Mouse (Mus musculus) hindbrain, embryonic 12.5 days (tissue): ENCODE results near the gene Sorcs2. TPM values are rescaled to one million over a fixed set of nuclear protein-coding genes. Genes with fewer than 3 reads are reported as not detected.

ENCODE experiments used
- ATAC-seq: fragments of 200-750 bp; cut with Nextera tagmentation; 2 replicates; pipeline ENCODE4 v1.8.0; 2017; ENCODE audit warnings: moderate TSS enrichment; ENCODE audit not compliant: low FRiP score
- H3K27ac ChIP-seq: fragments of 300-500 bp; sonication (generic); 2 replicates; pipeline ENCODE4 v1.5.1; 2016; ENCODE audit warnings: mild to moderate bottlenecking
- H3K27me3 ChIP-seq: fragments of 300-500 bp; sonication (generic); 2 replicates; pipeline ENCODE4 v1.6.1; 2016; ENCODE audit warnings: mild to moderate bottlenecking
- H3K36me3 ChIP-seq: fragments of 300-500 bp; sonication (generic); 2 replicates; pipeline ENCODE4 v1.6.1; 2016; ENCODE audit warnings: mild to moderate bottlenecking
- H3K4me1 ChIP-seq: fragments of 300-500 bp; sonication (generic); 2 replicates; pipeline ENCODE4 v1.6.1; 2016
- H3K4me2 ChIP-seq: fragments of 300-500 bp; sonication (generic); replicated peaks from 2 replicates; pipeline ENCODE4 v1.6.1; 2016; ENCODE audit warnings: mild to moderate bottlenecking
- H3K4me3 ChIP-seq: fragments of 300-500 bp; sonication (generic); 2 replicates; pipeline ENCODE4 v1.5.1; 2016; ENCODE audit warnings: mild to moderate bottlenecking
- H3K9ac ChIP-seq: fragments of 300-500 bp; sonication (generic); 2 replicates; pipeline ENCODE4 v1.6.1; 2016; ENCODE audit warnings: mild to moderate bottlenecking, moderate library complexity
- H3K9me3 ChIP-seq: fragments of 300-500 bp; sonication (generic); replicated peaks from 2 replicates; pipeline ENCODE4 v1.6.1; 2016; ENCODE audit warnings: mild to moderate bottlenecking
- WGBS: fragments of 180-500 bp; shearing (Covaris S2); methylation state at CpG from one replicate; pipeline ENCODE4 v1.1.7; 2016; 5-methylcytosine and 5-hydroxymethylcytosine counted together
- microRNA-seq: library from miRNA; unstranded; fragments of <30 nt; microRNA quantifications from one replicate; pipeline ENCODE4, GENCODE M21; 2017
- polyA plus RNA-seq: library from polyadenylated mRNA; unstranded; fragments of >200 nt; fragmentation: Nextera tagmentation; extraction: Ambion mirVana; gene quantifications from 2 replicates; pipeline ENCODE4 v1.2.1, GENCODE M21; 2016

Sorcs2 gene
- polyA plus RNA-seq, 1 experiment from 2014 or later, result 17.5 TPM

GRCm38 (mm10) chr5:35973800-35974199, 424.1 kb downstream of the Sorcs2 start:
- Histone ChIP-seq H3K27me3 (no peaks in the 10 kb centered on the region), H3K36me3 (peaks cover 77% of the 10 kb centered on the region), H3K27ac (no peak overlapping the region), H3K4me3 (no peak overlapping the region), H3K9ac (no peak overlapping the region), H3K9me3 (no peaks in the 10 kb centered on the region), H3K4me1 (peaks cover 23% of the 10 kb centered on the region), H3K4me2 (no peak overlapping the region)
- WGBS, result 83% methylated on average over 12 of the region's 12 CpGs
- ATAC-seq, result no peak

GRCm38 (mm10) chr5:35972739-35973138, 425.2 kb downstream of the Sorcs2 start:
- Histone ChIP-seq H3K27ac (no peak overlapping the region), H3K36me3 (peaks cover 79% of the 10 kb centered on the region), H3K4me3 (no peak overlapping the region), H3K4me1 (peaks cover 23% of the 10 kb centered on the region), H3K9ac (no peak overlapping the region), H3K4me2 (no peak overlapping the region), H3K27me3 (no peaks in the 10 kb centered on the region), H3K9me3 (no peaks in the 10 kb centered on the region)
- ATAC-seq, result no peak
- 60% methylated on average over 7 of the region's 7 CpGs for WGBS

GRCm38 (mm10) chr5:35971841-35972578, 425.9 kb downstream of the Sorcs2 start:
- no peak overlapping the region for H3K4me2 ChIP-seq
- H3K36me3 ChIP-seq, result peaks cover 79% of the 10 kb centered on the region
- no peak overlapping the region for H3K4me3 ChIP-seq
- H3K27me3 ChIP-seq, result no peaks in the 10 kb centered on the region
- no peak for ATAC-seq
- H3K9ac ChIP-seq, result no peak overlapping the region
- WGBS, result 58% methylated on average over 10 of the region's 10 CpGs
- peaks cover 23% of the 10 kb centered on the region for H3K4me1 ChIP-seq
- H3K9me3 ChIP-seq, result no peaks in the 10 kb centered on the region
- no peak overlapping the region for H3K27ac ChIP-seq

GRCm38 (mm10) chr5:35970380-35971105, 427.4 kb downstream of the Sorcs2 start:
- 40% methylated on average over 12 of the region's 12 CpGs for WGBS
- 0 out of 2 replicates have a peak overlapping the region, but pooled peaks have one; percentile 27 for H3K9ac ChIP-seq
- peaks cover 82% of the 10 kb centered on the region for H3K36me3 ChIP-seq

GRCm38 (mm10) chr5:35969857-35970256, 428.1 kb downstream of the Sorcs2 start:
- ATAC-seq, result no peak
- Histone ChIP-seq H3K27me3 (no peaks in the 10 kb centered on the region), H3K4me3 (no peak overlapping the region), H3K4me1 (peaks cover 23% of the 10 kb centered on the region), H3K4me2 (no peak overlapping the region), H3K27ac (peak overlapping the region; percentile 76), H3K9ac (0 out of 2 replicates have a peak overlapping the region, but pooled peaks have one; percentile 0), H3K36me3 (peaks cover 84% of the 10 kb centered on the region), H3K9me3 (no peaks in the 10 kb centered on the region)
- WGBS, result 83% methylated on average over 3 of the region's 3 CpGs

More at GRCm38 (mm10) chr5:35970380-35971105, 427.4 kb downstream of the Sorcs2 start:
- Histone ChIP-seq H3K4me2 (no peak overlapping the region), H3K9me3 (no peaks in the 10 kb centered on the region), H3K27ac (peak overlapping the region; percentile 76), H3K4me3 (no peak overlapping the region), H3K27me3 (no peaks in the 10 kb centered on the region), H3K4me1 (peaks cover 23% of the 10 kb centered on the region)
- peak; percentile 67 for ATAC-seq

Small RNA genes within 50 kb of the gene (microRNA-seq; reads per million reads assigned to microRNA genes)
- gene Mir7689, result 40.1 reads per million, percentile 36 among the genes with 10 or more reads in this experiment

Other genes starting within 250 kb of the Sorcs2 start
- gene Psapl1, start 194.1 kb downstream of the Sorcs2 start, polyA plus RNA-seq, result 0.08 TPM in 1 of 2 replicates, not detected in the other
- 42.3 and 43.6 TPM in 2 replicates for gene Grpel1, start 66.9 kb upstream of the Sorcs2 start, polyA plus RNA-seq
- 2.5 and 2.7 TPM in 2 replicates for gene Tada2b, start 86.1 kb upstream of the Sorcs2 start, polyA plus RNA-seq
- gene Ccdc96, start 86.4 kb upstream of the Sorcs2 start, polyA plus RNA-seq, result 4.7 and 5.0 TPM in 2 replicates
- gene Tbc1d14, start 195.1 kb upstream of the Sorcs2 start, polyA plus RNA-seq, result 56.2 and 57.4 TPM in 2 replicates